Mouse (Mus musculus): ENCODE measurements around the gene Anxa8.
A peak's percentile ranks its signal among the peaks of the same experiment; 100 is the strongest.

Gene Anxa8

GRCm38 (mm10) chr14:34085731-34086130 lies at the start of gene Anxa8:
Gene Anxa8 (plus strand): TSS chr14:34085981.
- peak; percentile 61 for DNase-seq (ENCODE audit: extremely low read depth, insufficient read length, low spot score)

- no peak for DNase-seq (ENCODE audit: extremely low read depth, insufficient read length, low spot score)
Observed at GRCm38 (mm10) chr14:34041241-34041640, 44.5 kb upstream of the Anxa8 start.

- DNase-seq (ENCODE audit: extremely low read depth, insufficient read length, low spot score) = no peak
Observed at GRCm38 (mm10) chr14:34043341-34043740, 42.4 kb upstream of the Anxa8 start.

GRCm38 (mm10) chr14:34050101-34050779 lies 35.5 kb upstream of the Anxa8 start:
- no peak for DNase-seq (ENCODE audit: extremely low read depth, insufficient read length, low spot score)

GRCm38 (mm10) chr14:34052516-34052915 lies 33.3 kb upstream of the Anxa8 start, which contains the start of gene Antxrl:
Gene Antxrl (plus strand): TSS chr14:34052707.
- DNase-seq (ENCODE audit: extremely low read depth, insufficient read length, low spot score) = no peak

GRCm38 (mm10) chr14:34071665-34072064 lies 14.1 kb upstream of the Anxa8 start:
- DNase-seq (ENCODE audit: extremely low read depth, insufficient read length, low spot score) = no peak

- no peak for DNase-seq (ENCODE audit: extremely low read depth, insufficient read length, low spot score)
Observed at GRCm38 (mm10) chr14:34075346-34075745, 10.4 kb upstream of the Anxa8 start.

GRCm38 (mm10) chr14:34077222-34077621 lies 8.6 kb upstream of the Anxa8 start:
- no peak for DNase-seq (ENCODE audit: extremely low read depth, insufficient read length, low spot score)

- no peak for DNase-seq (ENCODE audit: extremely low read depth, insufficient read length, low spot score)
Observed at GRCm38 (mm10) chr14:34078293-34078692, 7.5 kb upstream of the Anxa8 start.

- DNase-seq (ENCODE audit: extremely low read depth, insufficient read length, low spot score) = peak; percentile 53
Observed at GRCm38 (mm10) chr14:34080321-34080997, 5.3 kb upstream of the Anxa8 start.

- DNase-seq (ENCODE audit: extremely low read depth, insufficient read length, low spot score) = no peak
Observed at GRCm38 (mm10) chr14:34086806-34087205, 1.0 kb downstream of the Anxa8 start.

GRCm38 (mm10) chr14:34087856-34088398 lies 2.1 kb downstream of the Anxa8 start:
- DNase-seq (ENCODE audit: extremely low read depth, insufficient read length, low spot score) = peak; percentile 60

- peak; percentile 66 for DNase-seq (ENCODE audit: extremely low read depth, insufficient read length, low spot score)
Observed at GRCm38 (mm10) chr14:34089796-34090195, 4.0 kb downstream of the Anxa8 start.

GRCm38 (mm10) chr14:34091475-34091874 lies 5.7 kb downstream of the Anxa8 start:
- DNase-seq (ENCODE audit: extremely low read depth, insufficient read length, low spot score) = no peak

GRCm38 (mm10) chr14:34092856-34093255 lies 7.1 kb downstream of the Anxa8 start:
- no peak for DNase-seq (ENCODE audit: extremely low read depth, insufficient read length, low spot score)

GRCm38 (mm10) chr14:34096161-34096560 lies 10.4 kb downstream of the Anxa8 start:
- no peak for DNase-seq (ENCODE audit: extremely low read depth, insufficient read length, low spot score)

- DNase-seq (ENCODE audit: extremely low read depth, insufficient read length, low spot score) = no peak
Observed at GRCm38 (mm10) chr14:34102601-34103000, 16.8 kb downstream of the Anxa8 start, which contains the start of gene A630023A22Rik. Gene A630023A22Rik (minus strand): TSS chr14:34102754.

GRCm38 (mm10) chr14:34103855-34104254 lies 18.1 kb downstream of the Anxa8 start:
- DNase-seq (ENCODE audit: extremely low read depth, insufficient read length, low spot score) = no peak

- DNase-seq (ENCODE audit: extremely low read depth, insufficient read length, low spot score) = peak; percentile 59
Observed at GRCm38 (mm10) chr14:34104892-34105291, 19.1 kb downstream of the Anxa8 start.

- no peak for DNase-seq (ENCODE audit: extremely low read depth, insufficient read length, low spot score)
Observed at GRCm38 (mm10) chr14:34106389-34107062, 20.7 kb downstream of the Anxa8 start.

- no peak for DNase-seq (ENCODE audit: extremely low read depth, insufficient read length, low spot score)
Observed at GRCm38 (mm10) chr14:34107594-34107993, 21.8 kb downstream of the Anxa8 start.
